Mouse (Mus musculus) liver, adult 2 months (tissue): ENCODE data around the gene B3gnt2.

Experiments used
- CTCF ChIP-seq: fragments of 200-500 bp; IDR thresholded peaks from 2 replicates; pipeline ENCODE4 v1.5.1; 2011; ENCODE audit warnings: low read depth, low read length, control low read depth
- POLR2A ChIP-seq: fragments of 200-500 bp; IDR thresholded peaks from 2 replicates; pipeline ENCODE4 v1.6.1; 2011; ENCODE audit warnings: low read length, control low read depth; ENCODE audit not compliant: insufficient read depth; ENCODE audit errors: extremely low read depth

- TF ChIP-seq CTCF: no peak
- TF ChIP-seq POLR2A: no peak
These were observed 24.6 kb upstream of the B3gnt2 start for GRCm38 (mm10) chr11:22885350-22885749.
